Mouse (Mus musculus): ENCODE measurements around the gene Zbtb20.

Gene Zbtb20

DNA sequence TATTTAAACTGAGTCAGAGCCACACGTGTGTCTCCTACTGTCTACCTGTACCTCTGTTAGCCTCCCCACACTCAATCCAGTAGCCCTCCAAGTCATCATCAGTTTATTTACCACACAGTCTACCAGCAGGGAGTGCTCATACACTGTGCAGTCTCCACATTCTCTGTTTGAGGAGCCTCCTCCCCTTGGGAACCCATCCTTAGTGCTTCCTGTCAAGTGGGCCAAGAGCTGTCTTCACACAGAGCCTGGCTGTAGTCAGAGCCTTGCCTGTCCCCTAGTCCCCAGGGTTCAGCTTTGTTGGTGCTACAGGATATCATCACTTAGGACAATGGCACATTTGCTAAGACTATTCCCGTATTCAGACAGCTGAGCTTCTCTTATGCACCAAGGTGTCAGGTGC, 519.1 kb downstream of the Zbtb20 start:
- DNase-seq (ENCODE audit: low read depth, low spot score): no peak

DNA sequence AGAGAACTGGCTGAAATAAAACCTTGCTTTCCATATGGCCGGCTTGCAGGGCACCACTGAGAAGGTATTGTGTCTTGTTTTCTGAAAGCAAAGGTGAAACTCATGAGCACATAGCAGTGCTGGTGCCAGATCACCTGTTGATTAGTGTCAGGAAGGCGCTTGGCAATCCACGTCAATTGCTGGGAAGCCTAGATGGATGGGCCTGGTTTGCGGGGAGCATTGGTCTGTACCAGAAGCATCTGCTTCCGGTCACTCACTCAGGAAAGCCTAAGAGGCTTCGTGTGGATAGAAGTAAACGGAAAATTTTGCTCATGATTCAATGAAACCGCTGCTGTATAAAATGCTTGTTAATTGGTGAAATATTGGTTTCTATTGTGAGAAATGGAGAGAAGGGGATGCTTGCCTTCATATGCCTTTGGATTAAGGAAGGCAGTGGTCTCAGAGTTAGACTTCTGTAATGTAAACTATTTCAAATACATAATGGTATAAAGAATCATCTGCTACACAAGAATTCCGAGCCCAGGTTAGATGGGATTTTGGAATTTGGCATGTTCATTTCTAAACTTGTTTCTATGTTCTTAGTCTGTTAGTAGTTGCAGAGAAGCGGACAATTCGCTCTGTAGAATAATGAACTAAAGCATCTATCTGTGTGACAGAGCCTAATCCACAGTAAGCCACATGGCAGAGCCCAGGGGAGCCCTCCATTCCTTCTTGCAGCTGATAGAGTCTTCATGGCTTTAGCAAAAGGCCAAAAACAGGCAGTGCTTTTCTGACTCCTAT, 521.4 kb downstream of the Zbtb20 start:
- DNase-seq (ENCODE audit: low read depth, low spot score): no peak

DNA sequence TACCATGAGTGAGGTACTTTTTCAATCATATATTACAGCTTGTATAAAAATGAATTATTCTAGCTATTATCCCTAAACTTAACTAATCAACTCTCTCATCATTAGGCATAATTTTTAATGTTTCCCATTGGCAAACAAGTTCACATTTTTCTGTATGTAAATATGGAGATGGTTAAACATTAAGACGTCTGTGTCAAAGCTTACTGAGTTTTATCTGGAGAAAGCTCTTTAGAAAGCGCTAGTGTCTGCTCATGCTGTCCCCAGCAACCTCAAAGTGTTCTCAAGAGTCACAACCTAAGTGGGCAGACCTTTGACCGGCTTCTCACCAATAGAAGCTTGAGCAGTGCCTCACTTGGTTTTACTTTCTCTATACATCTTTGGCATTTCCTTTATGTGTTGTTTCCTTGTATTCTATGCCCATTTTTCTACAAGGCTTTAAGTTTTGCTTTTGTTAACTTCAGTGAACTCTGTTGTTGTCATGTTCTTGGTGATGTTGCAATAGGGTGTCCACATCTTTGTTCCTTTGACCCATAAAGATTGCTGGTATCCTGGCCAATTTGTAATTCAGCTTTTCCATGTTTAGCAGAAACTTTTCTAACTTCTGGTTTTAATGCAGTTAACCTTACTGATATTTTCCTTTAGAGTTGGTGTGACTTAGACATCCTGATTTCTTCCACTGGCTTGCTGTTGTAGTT, 522.1 kb downstream of the Zbtb20 start:
- no peak for DNase-seq (ENCODE audit: low read depth, low spot score)

DNA sequence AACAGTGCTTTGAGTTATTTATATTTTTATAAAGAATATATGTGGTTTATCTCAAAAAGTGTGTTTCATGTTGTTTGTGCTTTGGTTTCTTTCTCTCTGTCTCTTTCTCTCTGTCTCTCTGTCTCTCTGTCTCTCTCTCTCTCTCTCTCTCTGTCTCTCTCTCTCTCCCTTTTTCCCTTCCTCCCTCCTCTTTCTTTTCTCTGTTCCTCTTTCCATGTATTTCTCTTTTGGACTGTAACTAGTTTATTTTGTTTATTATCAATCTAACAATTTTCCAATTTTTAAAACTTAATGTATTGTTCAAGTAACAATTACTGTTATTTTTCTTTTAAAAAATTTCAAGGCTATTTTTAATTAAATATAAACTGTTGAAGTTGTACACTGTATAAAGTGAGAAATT, 523.7 kb downstream of the Zbtb20 start:
- no peak for DNase-seq (ENCODE audit: low read depth, low spot score)

DNA sequence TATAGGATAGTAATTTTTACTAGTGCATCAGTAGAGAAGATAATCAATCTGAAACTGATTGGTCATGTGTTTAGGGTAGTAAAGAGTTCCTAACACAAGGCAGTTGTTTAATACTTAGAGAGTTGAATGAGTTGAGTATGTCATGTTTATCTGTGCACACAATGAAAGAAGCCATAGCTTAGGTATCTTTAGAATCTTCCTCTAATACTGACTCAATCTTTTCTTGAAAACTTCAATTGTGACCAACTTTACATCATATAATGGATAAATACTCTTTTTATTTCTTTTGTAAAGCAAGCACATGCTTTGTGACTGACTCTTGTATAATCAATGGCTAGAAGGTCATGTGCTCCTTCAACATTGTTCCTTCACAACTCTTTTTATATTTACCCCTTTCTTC, 524.4 kb downstream of the Zbtb20 start:
- DNase-seq (ENCODE audit: low read depth, low spot score): no peak

DNA sequence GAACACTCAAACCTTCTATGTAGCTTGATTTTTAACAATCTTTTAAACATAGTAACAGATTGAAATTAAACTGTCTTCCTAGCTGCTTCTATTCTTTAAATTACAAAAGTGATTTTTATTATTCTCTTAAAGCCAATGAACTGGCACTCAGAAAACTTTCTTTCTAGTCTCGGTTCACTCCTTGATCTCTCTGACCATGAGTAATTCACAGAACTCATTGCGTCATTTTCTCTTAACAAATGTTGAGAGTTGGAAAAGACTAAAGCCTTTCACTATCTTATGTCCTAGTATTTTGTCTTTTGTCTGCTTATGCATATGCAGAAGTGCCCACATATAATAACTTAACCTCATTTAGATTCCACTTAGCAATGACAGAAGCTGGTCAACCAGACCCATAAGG, 525.3 kb downstream of the Zbtb20 start:
- no peak for DNase-seq (ENCODE audit: low read depth, low spot score)

DNA sequence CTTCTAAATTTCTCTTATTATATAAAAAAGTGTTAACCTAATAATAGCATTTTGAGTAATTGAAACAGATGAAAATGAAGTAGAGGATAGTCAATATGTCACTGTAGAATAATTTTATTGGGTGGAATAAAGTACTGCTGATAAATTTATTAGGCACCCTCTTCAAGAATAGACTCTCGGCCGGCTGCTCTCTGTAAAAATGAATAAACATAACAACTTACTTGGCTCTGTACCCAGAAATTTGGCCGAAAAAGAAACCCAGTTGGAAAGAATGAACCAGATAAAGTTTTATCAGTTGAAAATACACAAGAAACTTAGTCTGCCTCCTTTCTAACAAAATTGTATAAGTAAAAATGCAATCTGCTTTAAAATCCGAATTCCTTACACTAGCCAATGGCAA, 527.2 kb downstream of the Zbtb20 start:
- DNase-seq (ENCODE audit: low read depth, low spot score): no peak

DNA sequence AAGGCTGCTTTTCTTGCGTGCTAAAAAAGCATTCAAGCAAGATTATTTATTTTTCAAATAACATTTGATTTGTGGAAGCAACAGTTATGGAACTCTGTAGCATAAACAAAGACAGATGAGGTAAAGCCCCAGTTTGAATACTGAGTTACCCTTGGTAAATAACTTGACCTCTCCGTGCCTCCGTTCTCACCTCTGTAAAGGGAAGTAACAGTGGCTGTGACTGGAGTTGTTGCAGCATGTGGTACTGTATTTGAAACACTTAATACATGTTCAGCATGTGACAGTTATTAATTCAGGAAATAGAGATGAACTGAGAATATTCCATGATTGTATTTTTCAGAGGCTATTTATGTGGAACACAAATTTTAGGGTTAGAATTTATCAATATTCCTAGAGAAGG, 529.4 kb downstream of the Zbtb20 start:
- DNase-seq (ENCODE audit: low read depth, low spot score): no peak

DNA sequence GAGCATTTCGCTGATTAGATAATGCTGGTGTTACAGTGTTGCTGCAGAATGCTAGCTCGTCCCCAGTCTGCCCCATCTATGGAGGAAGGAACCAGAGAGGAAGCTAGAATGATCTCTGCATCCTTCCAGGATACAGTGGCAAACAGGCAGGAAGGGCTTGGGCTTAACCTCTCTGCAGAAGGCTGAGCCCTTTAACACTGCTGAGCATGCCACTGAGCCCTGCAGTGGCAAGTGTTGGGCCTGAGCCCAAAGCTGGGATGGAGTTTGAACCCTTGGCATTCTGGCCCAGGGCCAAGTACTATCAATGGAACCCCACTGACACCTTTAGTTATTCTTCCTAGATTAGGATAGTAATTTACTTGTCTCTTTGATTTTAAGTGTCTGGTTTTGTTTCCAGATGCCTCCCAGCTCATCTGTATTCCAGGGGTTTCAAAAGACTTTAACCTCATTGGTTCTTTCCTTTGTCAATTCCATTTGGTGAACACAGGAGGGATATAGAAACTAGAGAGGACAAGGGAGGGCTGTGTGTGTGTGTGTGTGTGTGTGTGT, 532.0 kb downstream of the Zbtb20 start:
- no peak for DNase-seq (ENCODE audit: low read depth, low spot score)

DNA sequence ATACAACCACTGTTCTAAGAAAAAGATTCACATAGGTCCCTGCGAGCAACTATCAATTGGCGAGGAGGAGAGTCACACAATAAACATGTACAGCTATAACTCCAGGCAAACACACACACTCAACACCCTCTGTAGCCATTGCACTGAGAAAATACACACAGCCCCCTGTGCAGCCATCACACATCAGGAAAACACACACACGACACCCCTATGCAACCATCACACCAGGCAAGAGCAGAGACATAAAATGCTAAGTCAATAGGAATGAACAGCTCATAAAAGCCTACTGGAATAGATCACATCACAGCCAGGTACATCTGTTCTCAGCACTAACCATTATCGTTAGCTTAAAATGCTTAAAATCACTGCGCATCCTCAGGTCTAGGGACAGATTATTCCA, 532.9 kb downstream of the Zbtb20 start:
- DNase-seq (ENCODE audit: low read depth, low spot score): no peak

DNA sequence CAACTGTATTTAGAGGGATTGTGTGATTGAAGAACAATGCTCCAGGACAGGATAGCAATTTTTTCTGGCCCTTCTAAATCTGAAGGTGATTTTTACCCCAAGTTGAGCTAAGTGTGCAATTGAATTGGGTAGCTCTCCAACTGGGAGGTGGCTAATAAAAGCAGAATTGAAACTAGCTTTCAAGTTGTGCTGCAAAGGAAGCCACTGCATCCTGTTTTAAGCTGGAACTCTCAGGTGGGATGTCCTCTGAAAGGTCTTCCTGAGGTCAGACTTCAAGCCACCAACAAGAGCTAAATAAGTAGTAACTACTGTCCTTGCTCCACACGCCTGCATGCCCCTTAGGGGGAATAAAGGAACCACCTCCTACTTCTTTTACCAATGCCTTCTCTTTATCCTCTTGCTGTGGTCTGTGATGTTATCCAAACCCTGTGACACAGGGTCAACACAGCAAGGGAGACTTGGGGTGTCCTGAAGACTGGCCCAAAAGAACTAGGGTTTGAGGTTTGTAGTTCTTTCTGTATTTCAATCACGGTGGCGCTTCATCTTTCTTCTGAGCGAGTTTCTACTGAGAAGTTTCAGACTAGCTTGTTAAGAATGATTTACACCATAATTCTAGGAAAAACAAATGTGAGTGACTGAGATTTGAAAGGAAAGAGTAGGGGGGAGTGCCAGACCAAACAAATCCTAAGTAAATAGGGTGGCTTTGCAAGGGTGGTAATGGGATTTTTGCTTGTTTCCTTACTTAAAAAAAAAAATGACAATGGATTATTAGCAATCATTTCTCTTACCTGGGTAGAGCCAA, 533.6 kb downstream of the Zbtb20 start:
- no peak for DNase-seq (ENCODE audit: low read depth, low spot score)

DNA sequence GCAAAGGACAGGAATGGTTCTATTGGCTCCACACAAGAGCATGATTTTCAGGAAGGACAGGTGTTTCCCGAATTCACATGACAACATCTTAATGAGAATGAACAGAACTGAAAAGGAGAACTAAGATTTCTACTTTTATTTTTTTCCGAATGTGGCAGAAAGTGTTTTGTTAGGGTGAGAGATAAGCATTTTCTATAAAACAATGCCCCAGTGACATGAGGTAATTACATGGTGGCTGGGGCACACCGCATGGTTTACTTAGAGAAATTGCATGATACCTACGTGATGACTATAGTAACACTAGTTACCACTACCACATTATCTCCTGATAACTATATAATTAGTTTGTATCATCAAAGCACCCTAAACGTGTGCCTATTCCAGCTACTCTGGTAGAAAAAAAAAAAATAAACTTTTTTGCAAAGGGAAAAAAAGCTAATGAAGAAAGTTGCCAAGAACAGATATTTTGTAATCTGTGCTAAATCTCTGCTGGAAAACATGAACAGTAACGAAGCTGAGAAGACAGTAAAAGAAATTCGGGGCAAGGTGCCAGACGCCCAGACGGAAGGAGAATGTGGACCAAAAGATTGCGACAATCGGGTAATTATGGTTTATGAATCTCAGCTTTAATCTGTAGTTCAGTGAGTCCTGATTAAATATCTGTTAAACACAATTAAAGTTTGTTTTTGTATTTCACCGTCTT, 534.4 kb downstream of the Zbtb20 start:
- no peak for DNase-seq (ENCODE audit: low read depth, low spot score)

DNA sequence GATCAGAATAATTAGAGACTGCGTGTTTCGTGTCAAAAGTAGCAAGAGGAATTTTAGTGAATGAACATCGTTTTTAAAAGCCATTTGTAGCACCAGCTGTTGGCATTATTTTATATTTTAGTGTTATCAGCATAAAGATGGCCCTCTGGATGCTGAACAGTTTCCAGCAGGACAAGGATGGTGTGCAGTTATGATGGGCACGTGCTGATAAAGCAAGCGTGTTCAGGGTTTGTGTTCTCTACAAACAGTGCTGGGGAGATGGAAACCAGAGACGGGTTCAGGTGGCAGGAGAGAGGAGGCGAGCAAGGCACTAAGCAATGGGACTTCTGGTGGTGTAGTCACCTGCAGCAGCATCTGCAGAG, 534.9 kb downstream of the Zbtb20 start:
- DNase-seq (ENCODE audit: low read depth, low spot score): no peak

DNA sequence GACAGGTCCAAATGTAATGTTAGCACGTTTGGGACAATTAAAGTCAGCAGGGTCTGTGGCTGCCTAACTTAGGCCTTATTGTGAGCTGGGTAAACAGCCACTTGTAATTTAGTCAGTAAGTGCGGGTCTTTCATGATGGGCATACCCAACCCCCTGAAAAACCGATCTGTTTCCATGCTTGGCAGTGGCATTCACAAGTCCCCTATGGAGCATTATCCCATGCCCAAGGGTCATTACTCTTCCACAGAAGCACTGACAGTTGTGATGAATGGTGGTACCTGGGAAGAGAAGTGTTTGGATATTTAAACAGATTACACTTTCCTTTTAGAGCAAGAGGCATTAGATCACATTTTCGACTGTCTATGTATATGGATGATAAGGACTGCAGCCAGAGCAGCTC, 540.2 kb downstream of the Zbtb20 start:
- no peak for DNase-seq (ENCODE audit: low read depth, low spot score)

DNA sequence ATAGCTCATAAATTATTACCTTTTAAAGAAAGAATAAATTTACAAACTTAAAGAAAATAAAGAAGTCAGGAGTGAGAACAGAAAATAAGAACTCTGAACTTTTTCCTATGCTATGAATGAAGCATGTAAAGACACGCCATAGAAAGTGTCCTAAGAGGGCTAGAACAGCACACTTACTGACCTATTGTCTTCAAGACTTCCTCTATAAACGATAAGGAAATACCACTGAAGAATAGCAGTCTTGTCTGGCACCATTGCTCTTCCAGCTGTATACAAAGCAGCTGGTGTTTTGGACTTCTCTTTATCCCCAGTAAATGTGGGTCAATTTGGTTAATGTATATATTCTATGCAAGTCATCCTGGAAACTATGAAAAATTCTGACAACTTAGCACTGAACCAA, 544.2 kb downstream of the Zbtb20 start:
- DNase-seq (ENCODE audit: low read depth, low spot score): no peak

DNA sequence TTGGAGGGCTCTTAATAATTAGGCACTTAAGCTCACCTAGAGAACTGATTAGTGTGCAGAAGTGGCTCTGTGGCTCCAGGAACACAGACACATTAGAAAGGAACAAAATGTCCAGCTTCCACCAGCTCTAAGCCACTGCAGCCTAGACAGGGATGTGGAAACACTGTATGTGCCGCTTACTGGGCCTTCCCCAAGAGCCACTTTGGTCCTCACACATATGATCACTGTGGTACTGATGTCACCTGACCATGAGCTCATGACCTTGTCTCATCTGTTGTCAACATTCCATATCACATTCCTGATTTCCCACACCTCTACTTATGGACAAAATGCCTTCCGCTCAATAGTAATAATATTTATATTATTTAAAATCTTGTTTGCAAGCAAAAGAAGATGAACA, 553.3 kb downstream of the Zbtb20 start:
- DNase-seq (ENCODE audit: low read depth, low spot score): no peak

DNA sequence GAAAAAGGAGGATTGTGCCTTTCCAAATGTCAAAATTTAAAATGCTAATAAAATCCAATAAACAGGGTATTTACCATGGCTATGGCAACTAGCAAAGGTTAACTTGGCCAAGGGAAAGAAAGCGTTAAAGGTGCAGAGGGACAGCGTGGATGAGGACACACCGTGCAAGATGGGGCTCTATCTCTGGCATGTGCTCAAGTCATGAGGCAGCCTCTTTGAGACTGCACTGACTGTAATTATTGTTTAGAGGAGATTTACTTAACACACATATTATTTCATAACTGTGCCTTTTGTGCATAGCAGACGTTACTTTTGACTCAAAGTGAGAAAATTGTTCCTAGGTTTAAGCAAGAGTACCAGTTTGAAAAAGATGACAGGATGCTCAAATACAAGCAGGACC, 554.3 kb downstream of the Zbtb20 start:
- DNase-seq (ENCODE audit: low read depth, low spot score): no peak

DNA sequence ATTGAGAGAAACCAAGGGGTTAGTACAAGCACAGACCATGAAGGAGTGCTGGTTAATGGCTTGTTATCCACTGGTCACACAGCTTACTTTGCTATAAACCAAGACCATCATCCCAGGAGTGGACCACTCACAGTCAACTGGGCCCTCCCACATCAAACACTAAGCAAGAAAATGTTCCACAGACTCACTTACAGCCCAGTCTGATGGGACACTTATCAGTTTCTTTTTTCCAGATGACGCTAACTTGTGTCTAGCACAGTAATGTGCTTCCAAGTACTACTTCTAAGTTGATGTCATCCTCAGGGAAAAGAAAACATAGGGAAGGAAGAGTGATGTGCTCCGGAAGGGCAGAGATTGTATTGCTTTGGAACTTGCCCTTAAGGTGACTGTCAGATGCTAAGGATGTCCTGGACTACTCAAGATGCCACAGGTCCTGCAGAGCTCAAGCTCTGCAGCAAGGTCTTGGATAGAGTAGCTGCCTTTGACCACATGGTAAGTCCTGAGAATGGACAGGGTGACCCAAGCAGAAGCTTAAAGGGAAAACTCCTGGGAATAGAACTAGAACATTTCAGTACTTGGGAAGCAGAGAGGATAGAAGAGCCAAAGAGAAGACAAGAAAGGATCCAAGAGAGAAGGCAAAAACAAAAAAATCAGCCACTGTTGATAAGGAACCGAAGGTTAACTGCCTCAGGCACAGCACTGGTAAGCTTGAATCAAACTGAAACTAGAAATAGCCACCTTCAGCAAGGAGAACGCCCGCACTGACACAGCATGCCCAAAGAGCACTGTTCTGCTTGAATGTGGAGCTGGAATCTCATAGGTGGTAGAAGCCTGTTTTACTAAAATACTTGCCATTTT, 556.1 kb downstream of the Zbtb20 start:
- no peak for DNase-seq (ENCODE audit: low read depth, low spot score)

DNA sequence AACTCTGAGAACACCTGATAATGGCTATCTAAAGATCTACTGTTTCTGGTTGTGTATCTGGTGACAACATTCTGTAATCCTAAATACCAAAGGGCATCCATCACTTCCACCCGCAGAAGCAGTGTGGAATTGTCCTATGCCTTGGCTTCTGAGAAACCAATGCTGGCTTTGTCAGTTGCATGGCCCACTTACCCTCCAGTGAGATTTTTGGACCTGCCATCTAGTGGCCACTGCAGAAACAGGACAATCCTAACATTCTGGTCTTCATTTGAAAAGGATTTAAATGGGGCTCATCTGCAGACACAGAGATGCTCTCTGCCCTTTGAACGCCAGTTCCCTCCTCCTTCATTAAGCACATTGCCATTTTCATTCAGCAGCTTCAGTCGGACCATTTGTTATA, 559.3 kb downstream of the Zbtb20 start:
- peak; percentile 37 for DNase-seq (ENCODE audit: low read depth, low spot score)

DNA sequence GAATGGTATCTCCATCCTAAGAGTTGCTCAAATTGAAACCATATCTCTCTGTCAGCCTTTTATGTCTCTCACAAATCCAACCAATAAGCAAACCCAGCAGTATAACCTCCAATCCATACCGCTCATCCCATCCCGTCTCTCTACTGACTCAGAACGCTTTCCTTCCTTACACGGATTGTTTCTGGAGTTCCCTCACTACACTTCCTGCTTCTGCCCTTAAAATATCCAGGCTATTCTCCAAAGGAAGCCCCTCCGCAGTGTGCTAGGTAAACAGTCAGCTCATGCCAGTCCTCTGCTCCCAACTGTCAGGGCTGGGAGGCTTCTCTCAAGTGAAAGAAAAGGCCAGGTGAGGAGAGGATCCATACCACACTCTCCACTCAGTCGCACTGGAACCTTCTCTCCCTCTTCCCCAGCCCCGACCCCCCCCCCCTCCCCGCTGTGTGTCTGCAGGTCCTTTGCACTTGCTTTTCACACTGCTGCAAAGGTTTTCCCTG, 563.2 kb downstream of the Zbtb20 start:
- no peak for DNase-seq (ENCODE audit: low read depth, low spot score)

DNA sequence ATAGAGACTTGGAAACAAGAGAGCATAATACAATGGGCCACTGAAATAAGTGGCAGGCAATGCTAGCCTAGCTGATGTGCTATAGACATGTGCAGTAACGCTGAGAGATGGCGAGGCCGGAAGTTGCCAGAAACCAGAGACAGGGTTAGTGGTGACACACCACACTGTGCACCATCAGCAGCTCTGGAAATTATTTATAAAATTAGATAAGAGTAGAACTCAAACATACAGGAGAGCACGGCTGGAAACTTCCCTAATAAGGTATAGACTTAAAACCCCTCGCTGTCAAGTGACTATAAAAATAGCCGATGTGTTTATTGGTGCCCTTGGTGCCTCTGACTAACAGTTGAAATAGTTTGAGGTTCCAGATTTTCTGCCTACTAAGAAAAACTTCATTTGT, 565.7 kb downstream of the Zbtb20 start:
- DNase-seq (ENCODE audit: low read depth, low spot score): no peak

All from ES-CJ7 (cell line).